Mouse (Mus musculus): ENCODE results near the gene Slc5a5. TPM values are rescaled to one million over a fixed set of nuclear protein-coding genes. Genes with fewer than 3 reads are reported as not detected.

The Slc5a5 gene
- total and polyA plus RNA-seq, 3 experiments = 0.04 to 0.26 (median 0.16) TPM

- Histone ChIP-seq H3K79me2 (replicated peaks; ENCODE audit: control insufficient read depth, extremely low read depth, insufficient read depth, poor library complexity, severe bottlenecking) (no peaks in the 10 kb centered on the region), H3K4me1 (ENCODE audit: control insufficient read depth in 1 of 2, insufficient read depth in 2 of 2) (peaks cover 2 to 17% of the 10 kb centered on the region in 2 experiments; a peak in 3 of 4 replicates), H3K9ac (ENCODE audit: insufficient read depth, low read depth) (no peak overlapping the region), H3K9me3 (replicated peaks; ENCODE audit: low read length) (no peaks in the 10 kb centered on the region), H3K27me3 (replicated peaks) (peaks cover 29% of the 10 kb centered on the region), H3K4me2 (ENCODE audit: insufficient read depth, low read depth, poor library complexity, severe bottlenecking) (no peak overlapping the region), H3K36me3 (replicated peaks in 1 of 2; ENCODE audit: control insufficient read depth in 1 of 2, insufficient read depth in 1 of 2, low read length in 1 of 2) (peaks cover 12 to 18% of the 10 kb centered on the region in 2 experiments), H3K4me3 (replicated peaks in 1 of 3; ENCODE audit: low read depth in 2 of 3, low read length in 2 of 3, poor library complexity in 1 of 3) (no peak overlapping the region), H3K27ac (ENCODE audit: insufficient read depth, low read depth) (no peak overlapping the region)
- in situ Hi-C loops (cut with MboI; ENCODE audit: low pct_ligation_motif_present, low pct_unique_long_range_greater_than_20kb, low sequenced_read_pairs) = loop anchor here (5.0 to 10.0 kb wide), 2 partner anchors 78 to 126 kb away; partner anchors contain the start of genes Gm3336 and Mpv17l2
- dilution Hi-C loops (cut with MboI; ENCODE audit: extremely low pct_ligation_motif_present, extremely low pct_unique_long_range_greater_than_20kb, low sequenced_read_pairs) = no loop called here
- no peak for TF ChIP-seq ZMIZ1 (IDR thresholded peaks at IDR 0.05; ENCODE audit: low read depth, low read length)
- no peak for TF ChIP-seq MYC (IDR thresholded peaks at IDR 0.05; ENCODE audit: low read depth, low read length)
- TF ChIP-seq JUN (IDR thresholded peaks at IDR 0.05; ENCODE audit: insufficient read depth, low read depth, low read length) = no peak
- TF ChIP-seq USF2 (conservative IDR thresholded peaks at IDR 0.05; ENCODE audit: low read depth, low read length) = no peak
- TF ChIP-seq POLR2A (IDR thresholded peaks at IDR 0.05; ENCODE audit: low read depth, low read length) = no peak
- TF ChIP-seq TBP (conservative IDR thresholded peaks at IDR 0.05; ENCODE audit: low read depth, low read length) = no peak
- TF ChIP-seq PAX5 (IDR thresholded peaks at IDR 0.05; ENCODE audit: low read length) = no peak
- TF ChIP-seq ZNF384 (IDR thresholded peaks at IDR 0.05; ENCODE audit: low read depth, low read length) = no peak
- no peak for TF ChIP-seq ZC3H11A (IDR thresholded peaks at IDR 0.05; ENCODE audit: low read depth, low read length)
- TF ChIP-seq HCFC1 (IDR thresholded peaks at IDR 0.05; ENCODE audit: low read depth, low read length) = no peak
- TF ChIP-seq ETS1 (conservative IDR thresholded peaks at IDR 0.05; ENCODE audit: low read depth, low read length) = no peak
- TF ChIP-seq MAZ (IDR thresholded peaks at IDR 0.05; ENCODE audit: low read depth, low read length) = no peak
- no peak for TF ChIP-seq NELFE (IDR thresholded peaks at IDR 0.05; ENCODE audit: low read depth, low read length)
- TF ChIP-seq USF1 (IDR thresholded peaks at IDR 0.05; ENCODE audit: low read depth, low read length) = no peak
- no peak for TF ChIP-seq CTCF (conservative IDR thresholded peaks at IDR 0.05 in 1 of 2, IDR thresholded peaks at IDR 0.05 in 1 of 2; ENCODE audit: low read depth in 2 of 2, low read length in 2 of 2)
- TF ChIP-seq IRF4 (IDR thresholded peaks at IDR 0.05; ENCODE audit: low read depth, low read length) = no peak
- no peak for TF ChIP-seq POLR2AphosphoS2 (IDR thresholded peaks at IDR 0.05; ENCODE audit: low read depth, low read length)
- TF ChIP-seq UBTF (IDR thresholded peaks at IDR 0.05; ENCODE audit: low read depth, low read length) = no peak
- no peak for TF ChIP-seq NRF1 (IDR thresholded peaks at IDR 0.05; ENCODE audit: low read depth, low read length)
- TF ChIP-seq BHLHE40 (IDR thresholded peaks at IDR 0.05; ENCODE audit: low read depth, low read length) = no peak
- no peak for DNase-seq (ENCODE audit: extremely low read depth)
Measured at GRCm38 (mm10) chr8:70840590-70840989, 52.0 kb downstream of the Slc5a5 start.
